Mouse (Mus musculus): ENCODE data around the gene Bub1b.

Gene Bub1b

GRCm38 (mm10) chr2:118663804-118664766 is 66.1 kb downstream of the Bub1b start:
- in situ Hi-C loops (cut with MboI) = no loop called here

- in situ Hi-C loops (cut with MboI) = no loop called here
These were observed 67.0 kb downstream of the Bub1b start for GRCm38 (mm10) chr2:118664975-118665516.

- in situ Hi-C loops (cut with MboI) = no loop called here
These were observed 67.6 kb downstream of the Bub1b start for GRCm38 (mm10) chr2:118665616-118666015.

- in situ Hi-C loops (cut with MboI) = no loop called here
These were observed 69.2 kb downstream of the Bub1b start for GRCm38 (mm10) chr2:118667181-118667580.

- in situ Hi-C loops (cut with MboI) = no loop called here
These were observed 71.2 kb downstream of the Bub1b start for GRCm38 (mm10) chr2:118669245-118669644.

DNA sequence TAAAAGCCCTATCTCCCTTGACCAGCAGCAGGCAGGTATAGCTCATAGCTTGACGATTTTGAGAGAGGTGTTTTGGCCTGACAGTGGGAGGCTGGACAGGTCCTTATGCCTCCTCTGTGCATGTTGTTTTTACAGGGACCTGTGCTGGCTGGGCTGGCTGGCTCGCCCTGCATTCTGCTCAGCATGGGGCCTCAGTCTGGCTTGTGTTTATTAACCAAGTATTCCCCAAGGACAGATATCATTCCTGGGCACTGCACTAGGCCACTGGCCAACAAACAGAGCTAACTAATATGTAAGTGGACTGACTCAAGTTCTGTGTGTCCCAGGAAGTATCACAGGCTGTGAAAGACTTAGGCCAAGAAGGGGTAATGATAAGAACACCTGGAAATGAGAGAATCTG is 71.8 kb downstream of the Bub1b start:
- in situ Hi-C loops (cut with MboI) = no loop called here

- in situ Hi-C loops (cut with MboI) = no loop called here
These were observed 73.7 kb downstream of the Bub1b start for GRCm38 (mm10) chr2:118671728-118672127.

DNA sequence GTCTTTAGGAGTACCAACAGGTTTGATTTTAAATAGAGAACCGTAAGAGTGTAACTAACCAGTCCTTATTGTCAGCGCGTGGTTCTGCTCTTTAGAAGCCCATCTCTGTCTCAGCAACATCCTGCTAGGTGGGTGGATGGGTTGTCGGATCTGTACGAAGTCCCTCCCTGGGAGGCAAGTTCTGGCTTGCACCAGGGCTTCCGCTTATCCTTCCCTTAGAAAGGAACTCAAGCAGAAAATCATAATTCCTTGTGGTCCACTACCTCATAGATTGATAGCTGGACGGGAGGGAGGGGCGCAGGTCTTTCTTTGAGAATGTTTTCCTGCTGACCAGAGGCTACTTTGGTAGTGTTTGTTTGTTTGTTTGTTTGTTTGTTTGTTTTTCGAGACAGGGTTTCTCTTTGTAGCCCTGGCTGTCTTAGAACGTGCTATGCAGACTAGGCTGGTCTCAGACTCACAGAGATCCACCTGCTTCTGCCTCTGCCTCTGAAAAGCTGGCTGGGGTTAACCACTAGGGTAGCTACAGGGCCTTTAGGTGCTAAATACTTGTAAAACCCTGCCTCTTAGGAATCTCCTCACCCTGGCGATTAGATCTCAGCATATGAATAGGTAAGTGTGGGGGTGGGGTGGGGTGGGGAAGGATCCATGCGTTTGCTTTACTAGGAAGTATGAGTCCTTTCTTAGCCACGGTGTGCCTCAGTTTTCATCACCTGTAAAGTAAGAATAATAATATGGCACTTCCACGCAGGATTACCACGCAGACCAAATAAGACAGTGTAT is 75.9 kb downstream of the Bub1b start:
- in situ Hi-C loops (cut with MboI) = no loop called here

DNA sequence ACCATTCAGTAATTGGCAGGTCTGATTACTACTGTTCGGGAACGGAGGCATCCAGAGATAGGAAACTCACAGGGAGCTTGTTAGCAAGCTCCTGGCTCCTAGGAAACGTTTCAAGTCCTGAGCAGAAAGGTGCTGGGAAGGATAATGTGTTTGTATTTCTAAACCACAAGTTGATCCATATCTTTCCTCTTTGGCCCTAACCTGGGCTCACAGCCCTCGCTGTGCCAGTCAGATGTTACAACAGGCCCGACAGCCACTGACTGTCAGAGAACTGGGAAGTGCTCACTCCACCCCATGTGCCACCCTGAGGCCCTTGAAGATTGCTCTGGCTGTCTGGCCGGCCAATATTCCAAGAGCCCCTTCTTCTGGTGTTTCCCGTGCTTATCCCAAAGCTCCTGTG is 76.5 kb downstream of the Bub1b start:
- in situ Hi-C loops (cut with MboI) = no loop called here

GRCm38 (mm10) chr2:118676839-118677741 is 79.1 kb downstream of the Bub1b start:
- in situ Hi-C loops (cut with MboI) = no loop called here

GRCm38 (mm10) chr2:118677817-118678216 is 79.8 kb downstream of the Bub1b start:
- in situ Hi-C loops (cut with MboI) = no loop called here

DNA sequence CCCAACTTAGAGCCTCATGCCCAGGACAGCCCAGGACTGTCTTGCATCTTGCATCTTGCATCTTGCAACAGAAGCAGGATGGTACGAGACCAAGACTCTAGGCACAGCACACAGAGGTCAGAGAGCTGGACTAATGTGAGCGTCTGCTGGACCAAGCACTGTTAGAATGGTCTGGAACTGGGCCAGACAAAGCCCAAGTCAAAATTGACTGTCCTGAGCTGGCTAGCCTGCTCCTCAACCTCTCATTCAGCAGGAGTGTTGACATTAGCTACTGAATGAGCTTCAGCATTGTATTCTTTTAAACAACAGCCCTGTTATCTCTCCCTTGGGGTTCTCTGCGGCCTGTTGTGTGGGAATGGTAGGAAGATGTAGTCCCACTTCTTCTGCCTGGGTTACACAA is 81.6 kb downstream of the Bub1b start:
- in situ Hi-C loops (cut with MboI) = no loop called here

- in situ Hi-C loops (cut with MboI) = no loop called here
These were observed 82.9 kb downstream of the Bub1b start for GRCm38 (mm10) chr2:118680926-118681325.

GRCm38 (mm10) chr2:118682544-118683260 is 84.7 kb downstream of the Bub1b start:
- in situ Hi-C loops (cut with MboI) = no loop called here

- in situ Hi-C loops (cut with MboI) = no loop called here
These were observed 87.1 kb downstream of the Bub1b start for GRCm38 (mm10) chr2:118685088-118685487.

DNA sequence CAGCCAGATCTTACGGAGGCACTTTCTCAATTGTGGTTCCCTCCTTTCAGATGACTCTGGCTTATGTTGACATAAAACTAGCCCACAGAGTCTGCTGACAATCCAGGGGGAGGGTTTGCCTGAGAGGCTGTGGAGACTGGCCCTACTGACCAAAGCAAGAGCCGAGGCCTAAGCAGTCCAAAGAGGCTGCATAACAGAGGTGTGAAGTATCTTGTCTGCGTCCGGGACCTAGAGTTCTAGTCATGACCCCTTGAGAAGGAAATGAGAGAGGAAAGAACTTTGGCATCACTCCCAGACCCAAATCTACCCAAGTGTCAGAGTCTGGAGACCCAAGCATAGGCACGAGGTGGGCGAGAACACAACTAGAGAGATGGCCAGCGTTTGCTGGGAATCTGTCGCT is 88.7 kb downstream of the Bub1b start:
- in situ Hi-C loops (cut with MboI) = no loop called here

GRCm38 (mm10) chr2:118687791-118688190 is 89.8 kb downstream of the Bub1b start:
- in situ Hi-C loops (cut with MboI) = no loop called here

DNA sequence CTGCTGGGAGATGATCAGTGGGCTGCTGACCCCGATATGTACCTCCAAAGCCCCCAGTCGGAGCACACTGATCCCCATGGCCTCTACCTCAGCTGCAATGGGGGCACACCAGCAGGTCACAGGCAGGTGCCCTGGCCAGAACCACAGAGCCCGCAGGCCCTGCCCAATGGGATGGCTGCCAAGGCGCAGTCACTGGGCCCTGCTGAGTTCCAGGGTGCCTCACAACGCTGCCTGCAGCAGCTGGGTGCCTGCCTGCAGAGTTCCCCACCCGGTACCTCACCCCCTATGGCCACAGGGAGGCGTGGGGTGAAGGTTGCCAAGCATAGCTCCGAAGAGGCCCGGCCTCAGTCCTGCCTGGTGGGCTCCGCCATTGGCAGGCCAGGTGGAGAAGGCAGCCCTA is 91.9 kb downstream of the Bub1b start:
- in situ Hi-C loops (cut with MboI) = no loop called here

Data from mature B cell (primary cell).